Mouse (Mus musculus) heart, postnatal 36 days (tissue): ENCODE results near the gene Pde4dip. TPM values are rescaled to one million over a fixed set of nuclear protein-coding genes. Genes with fewer than 3 reads are reported as not detected.

Source experiments
- DNase-seq, 2 experiments: peaks; one replicate each; pipeline ENCODE4 v3.0.0; 2021 to 2022
- intact Hi-C: fragments of 180-260 bp; cut with DNase I; formaldehyde crosslinking; loops from one replicate; pipeline ENCODE4 v1.15.1; 2025
- microRNA-seq, 2 experiments: library from miRNA; unstranded; fragments of <30 nt; microRNA quantifications; one replicate each; pipeline ENCODE4 v1.2.0; 2021; ENCODE audit warnings: borderline number of aligned reads in 2 of 2
- total RNA-seq, 2 experiments: library from RNA; stranded (reverse); gene quantifications; 2 replicates each; pipeline ENCODE4 v1.2.3; 2021

Pde4dip gene
- total RNA-seq, 2 experiments from 2014 or later, result 1,777 to 1,954 TPM

GRCm38 (mm10) chr3:97665525-97665924 lies 223.0 kb downstream of the Pde4dip start:
- intact Hi-C loops, result no loop called here
- DNase-seq, result no peak

- no peak for DNase-seq
- intact Hi-C loops, result no loop called here
Measured at GRCm38 (mm10) chr3:97661206-97661605, 227.3 kb downstream of the Pde4dip start.

GRCm38 (mm10) chr3:97659746-97660145 lies 228.8 kb downstream of the Pde4dip start:
- intact Hi-C loops, result loop anchor here (5.0 kb wide), 1 partner anchor 432 kb away; no protein-coding TSS in a partner anchor
- no peak for DNase-seq

DNA sequence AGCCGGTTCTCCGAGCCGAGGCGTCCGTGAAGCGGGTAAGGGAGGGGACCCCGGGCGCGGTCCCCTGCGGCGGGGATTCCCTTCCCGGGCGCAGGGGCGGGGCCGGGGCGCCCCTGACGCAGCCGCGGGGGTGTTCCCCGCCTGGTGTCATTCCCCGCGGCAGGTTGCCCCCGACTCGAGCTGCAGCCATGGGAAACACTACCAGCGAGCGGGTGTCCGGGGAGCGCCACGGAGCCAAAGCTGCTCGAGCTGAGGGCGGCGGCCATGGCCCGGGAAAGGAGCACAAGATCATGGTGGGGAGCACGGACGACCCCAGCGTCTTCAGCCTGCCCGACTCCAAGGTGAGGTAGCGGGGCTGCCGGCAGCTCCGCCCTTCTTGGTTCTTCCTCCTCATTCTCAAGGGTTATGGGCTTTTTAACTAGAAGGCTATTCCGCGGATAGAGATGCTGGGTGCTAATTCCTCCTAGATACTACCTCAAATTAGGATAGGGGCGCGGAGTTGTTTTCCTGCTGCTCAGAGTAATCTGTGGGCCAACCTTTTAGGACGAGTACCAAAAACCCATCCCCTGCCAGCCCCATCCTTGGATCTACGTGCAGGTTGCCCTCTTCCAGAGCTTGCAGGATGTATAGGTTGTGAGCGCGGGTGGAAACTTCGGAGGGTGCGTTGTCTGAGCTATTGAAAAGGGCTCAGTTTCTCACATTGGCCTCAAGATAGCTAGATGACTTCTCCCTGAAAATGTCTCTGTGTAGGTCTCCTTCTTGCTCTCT lies 229.9 kb downstream of the Pde4dip start:
- intact Hi-C loops, result loop anchor here (1.0 to 5.0 kb wide), 2 partner anchors 48 to 431 kb away; partner anchors contain the start of gene Chd1l
- DNase-seq, result no peak

GRCm38 (mm10) chr3:97657655-97658411 lies 230.7 kb downstream of the Pde4dip start, which contains the start of gene Prkab2:
Gene Prkab2, plus strand, starts transcription at chr3:97658193.
- DNase-seq, result peak; percentile 99
- intact Hi-C loops, result loop anchor here (1.0 to 5.0 kb wide), 2 partner anchors 48 to 431 kb away; partner anchors contain the start of gene Chd1l

- intact Hi-C loops, result loop anchor here (5.0 kb wide), 1 partner anchor 428 kb away; no protein-coding TSS in a partner anchor
- peak; percentile 17 to 38 for DNase-seq
Measured at GRCm38 (mm10) chr3:97654901-97655300, 233.6 kb downstream of the Pde4dip start.

DNA sequence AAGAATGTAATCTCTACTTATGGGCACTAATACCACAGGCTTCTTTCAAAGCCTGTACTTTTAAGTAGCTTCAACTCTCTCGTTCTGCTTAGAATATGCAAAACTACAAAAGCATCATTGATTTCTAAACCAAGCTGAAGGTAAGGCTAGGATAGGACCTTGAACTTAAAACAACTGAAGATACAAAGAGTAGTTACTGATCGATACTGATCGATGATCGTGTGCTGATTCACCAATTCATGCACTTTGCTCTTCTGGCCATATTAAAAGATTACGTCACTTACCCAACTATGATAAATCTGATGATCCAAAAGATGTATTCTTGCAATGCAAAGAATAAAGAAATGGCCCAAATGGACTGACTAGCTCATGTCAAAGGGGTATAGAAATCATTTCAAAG lies 234.7 kb downstream of the Pde4dip start:
- DNase-seq, result no peak
- intact Hi-C loops, result no loop called here

DNA sequence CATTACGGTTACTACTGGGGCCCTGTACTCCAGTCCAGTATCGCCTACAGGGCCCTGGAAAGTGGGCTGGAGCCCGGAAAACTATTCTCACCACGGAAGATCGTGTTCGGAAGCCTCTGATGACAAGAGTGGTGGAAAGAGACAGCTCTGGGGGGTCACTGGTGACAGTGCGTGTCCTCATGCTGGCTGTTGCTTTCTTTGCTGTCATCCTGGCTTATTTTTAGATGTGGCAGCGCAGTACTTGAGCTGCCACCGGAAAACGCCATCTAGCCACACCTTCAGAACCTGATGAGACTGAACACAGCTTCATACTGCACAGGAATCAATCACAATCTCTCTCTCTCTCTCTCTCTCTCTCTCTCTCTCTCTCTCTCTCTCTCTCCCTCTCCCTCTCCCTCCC lies 236.9 kb downstream of the Pde4dip start:
- intact Hi-C loops, result no loop called here
- peak in 1 of 2 experiments; percentile 39 for DNase-seq

DNA sequence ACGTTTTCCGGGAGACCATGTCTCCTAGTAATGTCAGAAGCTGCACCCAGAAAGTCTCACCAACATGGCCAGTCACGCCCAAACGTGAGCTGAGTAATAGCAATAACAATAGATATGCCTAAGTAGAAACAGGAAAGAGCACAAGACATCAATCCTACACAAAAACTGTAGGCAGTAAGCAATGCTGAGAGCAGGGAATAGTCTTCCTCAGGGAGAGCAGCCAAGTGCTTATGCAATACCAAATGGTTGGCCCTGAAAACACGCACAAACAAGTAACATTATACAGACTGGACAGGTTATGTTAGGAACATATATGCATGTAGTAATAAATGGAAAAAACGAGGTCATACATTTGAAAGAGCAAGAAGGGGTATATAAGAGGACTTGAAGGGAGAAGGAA lies 239.0 kb downstream of the Pde4dip start:
- intact Hi-C loops, result no loop called here
- no peak for DNase-seq

- intact Hi-C loops, result no loop called here
Measured at GRCm38 (mm10) chr3:97649022-97649421, 239.5 kb downstream of the Pde4dip start.

DNA sequence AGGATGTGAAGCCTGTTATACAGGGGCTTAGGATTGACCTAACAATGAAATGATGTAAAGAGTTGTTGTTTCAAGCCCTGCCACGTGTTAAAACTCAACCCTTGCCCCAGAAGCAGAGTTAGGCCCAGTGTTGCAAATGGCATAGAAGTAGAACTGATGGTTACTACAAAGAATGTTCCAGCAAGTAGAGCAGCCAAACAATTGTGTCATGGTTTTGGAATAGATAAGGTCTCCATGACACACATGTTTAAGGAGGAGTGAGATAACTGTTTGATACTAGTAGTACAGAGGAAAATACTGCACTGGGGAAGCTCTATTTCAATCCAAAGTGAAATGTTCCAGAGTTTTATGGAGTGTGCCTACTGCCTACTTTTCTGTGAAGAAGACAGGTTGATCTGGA lies 240.0 kb downstream of the Pde4dip start:
- intact Hi-C loops, result no loop called here
- peak in 1 of 2 experiments; percentile 7 for DNase-seq

More at GRCm38 (mm10) chr3:97649022-97649421, 239.5 kb downstream of the Pde4dip start:
- DNase-seq, result no peak

GRCm38 (mm10) chr3:97642001-97642400 lies 246.5 kb downstream of the Pde4dip start:
- intact Hi-C loops, result no loop called here

DNA sequence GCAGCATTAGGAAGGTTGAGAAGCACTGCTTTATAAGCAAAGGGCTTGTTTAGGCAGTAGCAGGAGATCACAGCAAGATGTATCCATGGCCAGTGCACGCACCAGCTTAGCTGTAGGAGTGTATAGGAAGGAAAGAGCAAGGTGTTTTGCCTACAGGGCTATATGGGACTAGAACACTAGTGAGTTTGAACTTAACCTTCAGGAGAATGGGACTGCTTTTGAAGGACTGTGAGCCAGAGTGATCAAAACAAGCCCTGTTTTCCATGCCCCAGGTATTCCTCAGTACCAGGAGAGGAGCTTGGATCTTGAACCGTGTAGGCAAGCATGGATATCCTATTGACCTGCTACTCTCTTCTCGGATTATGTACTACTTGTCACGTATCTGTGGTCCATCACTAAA lies 247.1 kb downstream of the Pde4dip start:
- intact Hi-C loops, result no loop called here
- no peak for DNase-seq

More at GRCm38 (mm10) chr3:97642001-97642400, 246.5 kb downstream of the Pde4dip start:
- DNase-seq, result no peak

Small RNA genes within 50 kb of the gene (microRNA-seq; reads per million reads assigned to microRNA genes)
- 2.0 to 3.6 reads per million in 2 experiments for gene Mir7225

Other genes with a start within 250 kb of the Pde4dip start
- gene Prkab2, start 230.5 kb downstream of the Pde4dip start, total RNA-seq, result 10 to 100 TPM; 22.4 to 29.2 TPM
- gene Gm17651, start 214.0 kb downstream of the Pde4dip start, total RNA-seq, result not detected
- 10 to 100 TPM; 37.7 to 39.7 TPM for gene Sec22b, start 12.5 kb upstream of the Pde4dip start, total RNA-seq
- 10 to 100 TPM; 16.7 to 17.8 TPM for gene Notch2, start 124.8 kb upstream of the Pde4dip start, total RNA-seq